Comparison of ENCODE assay signal across 23 mouse cellular contexts in genomic region chr2:38937396-38937795, GRCm38 (mm10). TPM values are rescaled to one million over a fixed set of nuclear protein-coding genes. Genes with fewer than 3 reads are reported as not detected.
"Had no signal": no experiment of that assay in that cellular context is flagged by ENCODE, and none has a peak within 500 bp of the region (broad histone marks: within the 10 kb centered on the region; RNA-seq: fewer than 3 reads in every experiment).

No protein-coding gene starts in this region.

- H3K4me3 ChIP-seq: heart, adult 2 months; heart, embryonic 13.5 days; heart, embryonic 15.5 days; hindbrain, embryonic 13.5 days; hindbrain, embryonic 15.5 days; kidney, embryonic 15.5 days; left cerebral cortex, adult 2 months; limb, embryonic 10.5 days; limb, embryonic 12.5 days; liver, embryonic 13.5 days; liver, embryonic 15.5 days had no signal

- ATAC-seq: hindbrain, postnatal 0 days; intestine, embryonic 16.5 days had no signal

- H3K27ac ChIP-seq: heart, adult 2 months; heart, embryonic 13.5 days; heart, embryonic 15.5 days; hindbrain, embryonic 13.5 days; hindbrain, embryonic 15.5 days; hindbrain, postnatal 0 days; kidney, embryonic 15.5 days; kidney, postnatal 0 days; left cerebral cortex, adult 2 months; limb, embryonic 10.5 days; limb, embryonic 12.5 days; liver, embryonic 13.5 days; liver, embryonic 15.5 days had no signal

- DNase-seq: gastrocnemius, postnatal 14 days; gastrocnemius, postnatal 36 days; heart, adult 2 months; heart, postnatal 14 days; kidney, adult 11 months; kidney, adult 2 months; kidney, adult 9 months; kidney, postnatal 14 days; liver; liver, embryonic 13.5 days had no signal

RNA-seq across cellular contexts. Expression of gene Olfml2a, which starts 5.6 kb away (rescaled TPM):
- total RNA-seq: hematopoietic stem cell, adult 5-6 weeks had no signal
